Comparison of ENCODE assay signal across 8 mouse cellular contexts in the genomic region with DNA sequence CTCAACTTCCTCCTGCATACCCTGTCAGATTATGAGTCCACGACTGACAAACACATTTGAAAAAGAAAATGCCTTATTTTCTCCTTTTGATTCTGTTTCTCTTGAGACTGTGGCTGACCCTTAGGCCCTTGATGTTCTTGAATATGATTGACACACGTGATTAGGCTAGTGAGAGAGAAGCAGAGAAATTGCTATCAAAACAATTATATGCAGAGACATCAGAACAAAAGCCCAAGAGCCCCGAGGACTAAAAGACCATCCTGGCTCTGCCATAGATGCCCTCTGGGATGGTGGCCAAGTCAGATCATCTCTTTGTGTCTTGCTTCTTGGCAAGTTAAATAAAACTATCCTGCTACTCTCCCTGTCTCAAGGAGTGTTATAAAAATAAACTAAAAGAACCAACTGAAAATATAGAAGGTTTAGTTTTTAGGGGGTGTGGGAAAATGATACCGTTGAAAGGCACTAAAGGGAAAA. TPM values are rescaled to one million over a fixed set of nuclear protein-coding genes. Genes with fewer than 3 reads are reported as not detected.
DNase-seq lines count a peak whose midpoint lies in the region; ATAC-seq and TF ChIP-seq lines count a peak whose summit lies in the region.

No protein-coding gene starts in this region.

- no peak for TF ChIP-seq POLR2A in ES-Bruce4 (IDR thresholded peaks at IDR 0.05; ENCODE audit: insufficient read depth, low read length)

- peak overlapping the region; percentile 94 for H3K4me2 ChIP-seq in forebrain, postnatal 0 days (ENCODE audit: low read depth)
- H3K4me2 ChIP-seq in liver, embryonic 14.5 days (ENCODE audit: low read depth) = peak overlapping the region; percentile 90

- no peaks in the 10 kb centered on the region for H3K36me3 ChIP-seq in ES-Bruce4 (ENCODE audit: control insufficient read depth, insufficient read depth, low read length, poor library complexity, severe bottlenecking)
- no peaks in the 10 kb centered on the region for H3K36me3 ChIP-seq in forebrain, postnatal 0 days (ENCODE audit: insufficient read depth)
- H3K36me3 ChIP-seq in liver, embryonic 14.5 days (replicated peaks; ENCODE audit: control insufficient read depth, insufficient read depth, low read depth) = no peaks in the 10 kb centered on the region

- H3K27me3 ChIP-seq in ES-Bruce4 (ENCODE audit: control insufficient read depth, insufficient read depth, low read length, poor library complexity, severe bottlenecking) = peaks cover 8% of the 10 kb centered on the region
- no peaks in the 10 kb centered on the region; the same call in 1 of the 2 replicates for H3K27me3 ChIP-seq in forebrain, postnatal 0 days (ENCODE audit: insufficient read depth, low read length)
- H3K27me3 ChIP-seq in liver, embryonic 14.5 days (ENCODE audit: control insufficient read depth, insufficient read depth, low read length) = no peaks in the 10 kb centered on the region

- peak overlapping the region; percentile 89; the same call in 1 of the 2 replicates for H3K9ac ChIP-seq in ES-Bruce4 (ENCODE audit: low read depth, poor library complexity, severe bottlenecking)
- H3K9ac ChIP-seq in forebrain, postnatal 0 days = peak overlapping the region; percentile 80; the same call in 1 of the 2 replicates
- H3K9ac ChIP-seq in liver, embryonic 14.5 days (replicated peaks) = peak overlapping the region; percentile 74

- 33% methylated on average over 4 of the region's 4 CpGs for WGBS in forebrain, postnatal 0 days
- 34% methylated on average over 4 of the region's 4 CpGs for WGBS in liver, embryonic 14.5 days (ENCODE audit: insufficient replicate concordance)

- no peak for TF ChIP-seq EP300 in ES-Bruce4 (IDR thresholded peaks at IDR 0.05; ENCODE audit: insufficient read depth, low read depth, low read length)
- no peak for TF ChIP-seq EP300 in liver, embryonic 14.5 days (IDR thresholded peaks at IDR 0.05; ENCODE audit: low read depth)

- no peaks in the 10 kb centered on the region for H3K9me3 ChIP-seq in ES-Bruce4 (replicated peaks; ENCODE audit: control insufficient read depth, insufficient read depth, low read length, poor library complexity, severe bottlenecking)
- H3K9me3 ChIP-seq in forebrain, postnatal 0 days (ENCODE audit: low read length) = no peaks in the 10 kb centered on the region
- H3K9me3 ChIP-seq in liver, embryonic 14.5 days (ENCODE audit: control insufficient read depth, low read length) = no peaks in the 10 kb centered on the region

- no peaks in the 10 kb centered on the region for H3K4me1 ChIP-seq in ES-Bruce4 (ENCODE audit: control insufficient read depth, insufficient read depth, low read length)
- 0 out of 2 replicates have a peak, but pooled peaks cover 5% of the 10 kb centered on the region for H3K4me1 ChIP-seq in forebrain, postnatal 0 days (ENCODE audit: insufficient read depth)
- H3K4me1 ChIP-seq in liver, embryonic 14.5 days (replicated peaks; ENCODE audit: control insufficient read depth in 2 of 2, insufficient read depth in 2 of 2, low read length in 1 of 2) = peaks cover 9% of the 10 kb centered on the region in 2 experiments

- no peak for ATAC-seq in cerebellum, adult (ENCODE audit: insufficient number of reproducible peaks, low FRiP score, low TSS enrichment)
- ATAC-seq in forebrain, postnatal 0 days = no peak
- no peak for ATAC-seq in liver, embryonic 14.5 days (ENCODE audit: insufficient read depth)
- ATAC-seq in activated CD4-positive, CD25-positive, alpha-beta regulatory T cell, adult 4 months = no peak

- no peak overlapping the region for H3K4me3 ChIP-seq in ES-Bruce4 (ENCODE audit: low read depth, low read length)
- peak overlapping the region; percentile 74 for H3K4me3 ChIP-seq in forebrain, postnatal 0 days (ENCODE audit: low read depth, low read length)
- H3K4me3 ChIP-seq in liver, embryonic 14.5 days (ENCODE audit: insufficient read depth in 1 of 2, low read depth in 2 of 2, low read length in 2 of 2) = peak overlapping the region; percentile 81 to 94

- no peak overlapping the region for H3K27ac ChIP-seq in ES-Bruce4 (ENCODE audit: insufficient read depth, low read length)
- peak overlapping the region; percentile 83; the same call in 1 of the 2 replicates for H3K27ac ChIP-seq in forebrain, postnatal 0 days (ENCODE audit: low read depth, low read length)
- no peak overlapping the region; the same call in 1 of the 2 replicates for H3K27ac ChIP-seq in liver, embryonic 14.5 days

- DNase-seq in cerebellum, postnatal 36 days = peak; percentile 13 to 29
- no peak for DNase-seq in forebrain, postnatal 0 days
- no peak for DNase-seq in liver, embryonic 14.5 days (ENCODE audit: low read depth in 3 of 3, low spot score in 3 of 3)
- no peak for DNase-seq in urinary bladder, postnatal 25 days (ENCODE audit: low spot score)
- DNase-seq in B cell, adult 2 months = no peak

- TF ChIP-seq CTCF in ES-Bruce4 (IDR thresholded peaks at IDR 0.05; ENCODE audit: low read depth, low read length) = no peak
- no peak for TF ChIP-seq CTCF in forebrain, postnatal 0 days (IDR thresholded peaks at IDR 0.05; ENCODE audit: low read depth)
- TF ChIP-seq CTCF in liver, embryonic 14.5 days (IDR thresholded peaks at IDR 0.05; ENCODE audit: low read depth) = no peak

RNA-seq across cellular contexts. Expression of a gene that starts 22.1 kb away (rescaled TPM):
- 52.6 and 59.3 TPM in 2 replicates for polyA plus RNA-seq in ES-Bruce4 (2011; ENCODE audit: insufficient read depth, insufficient read length, low read depth, missing spikeins)
- 58.8 and 71.5 TPM in 2 replicates for total RNA-seq in forebrain, postnatal 0 days (2014; rRNA removed)
- polyA plus RNA-seq in forebrain, postnatal 0 days (2015; fragmentation: Nextera tagmentation; extraction: Ambion mirVana) = 23.6 and 32.4 TPM in 2 replicates
- 11.8 and 12.1 TPM in 2 replicates for polyA plus RNA-seq in liver, embryonic 14.5 days (2012; rRNA removed)
- polyA plus RNA-seq in liver, embryonic 14.5 days (2014; fragmentation: Nextera tagmentation; extraction: Ambion mirVana) = 8.8 and 10.7 TPM in 2 replicates
- polyA plus RNA-seq in activated CD4-positive, CD25-positive, alpha-beta regulatory T cell, adult 4 months (2017; shearing (Covaris generic)) = 10 to 100 TPM; 29.9 to 36.7 TPM

Comparison
In these comparisons a context has a peak if more than half of its experiments do, and no peak if none do; other contexts are left out.
1. DNase-seq: peak in cerebellum, postnatal 36 days (2 of 2); none in forebrain, postnatal 0 days (single experiment), liver, embryonic 14.5 days (0 of 3), urinary bladder, postnatal 25 days (single experiment) and B cell, adult 2 months (0 of 2).
2. Peak in every context shown above with its lines, with median percentiles within 50 percentile points of each other: H3K9ac ChIP-seq.